Mouse (Mus musculus) embryonic fibroblast, embryonic 13.5 days (primary cell): Measurements from ENCODE around the gene Dnajb5. TPM values are rescaled to one million over a fixed set of nuclear protein-coding genes. Genes with fewer than 3 reads are reported as not detected.

Experiments used
- H3K27ac ChIP-seq: 2 replicates; pipeline ENCODE4 v1.5.1; 2012; ENCODE audit warnings: low read length, control low read depth, inconsistent platforms; ENCODE audit not compliant: insufficient read depth
- H3K4me1 ChIP-seq: 2 replicates; pipeline ENCODE4 v1.6.1; 2011; ENCODE audit warnings: low read length; ENCODE audit not compliant: control insufficient read depth, insufficient read depth
- H3K4me3 ChIP-seq: 2 replicates; pipeline ENCODE4 v1.5.1; 2011; ENCODE audit warnings: mild to moderate bottlenecking, control low read depth, low read length; ENCODE audit not compliant: insufficient read depth
- CTCF ChIP-seq: IDR thresholded peaks from 2 replicates; pipeline ENCODE4 v1.5.1; 2011; ENCODE audit warnings: mild to moderate bottlenecking, control low read depth, low read length, moderate library complexity, borderline replicate concordance; ENCODE audit not compliant: insufficient read depth
- POLR2A ChIP-seq: IDR thresholded peaks from 2 replicates; pipeline ENCODE4 v1.6.1; 2011; ENCODE audit warnings: low read depth, mild to moderate bottlenecking, control low read depth, low read length, moderate library complexity
- polyA plus RNA-seq: library from polyadenylated mRNA; stranded (reverse); fragments of >200 nt; gene quantifications from 2 replicates; pipeline ENCODE4 v1.2.4, GENCODE M21; 2011; ENCODE audit warnings: low read depth; ENCODE audit not compliant: missing spikeins, insufficient read length

Gene Dnajb5
- polyA plus RNA-seq, 1 experiment: 31.3 TPM

- TF ChIP-seq POLR2A: 0 out of 2 replicates have a peak, but pooled peaks have one; percentile 8
- TF ChIP-seq CTCF: no peak
- peaks cover 19% of the 10 kb centered on the region for H3K4me1 ChIP-seq
- peak overlapping the region; percentile 43; the same call in 1 of the 2 replicates for H3K27ac ChIP-seq
- H3K4me3 ChIP-seq: peak overlapping the region; percentile 49
These were observed 1.9 kb downstream of the Dnajb5 start for GRCm38 (mm10) chr4:42951206-42952195.

- Histone ChIP-seq H3K4me3 (no peak overlapping the region), H3K27ac (peak overlapping the region; percentile 43), H3K4me1 (peaks cover 19% of the 10 kb centered on the region)
- TF ChIP-seq CTCF (no peak), POLR2A (no peak)
These were observed 2.9 kb downstream of the Dnajb5 start for GRCm38 (mm10) chr4:42952563-42952962.

GRCm38 (mm10) chr4:42953435-42954094, 4.0 kb downstream of the Dnajb5 start:
- TF ChIP-seq CTCF: no peak
- Histone ChIP-seq H3K4me1 (peaks cover 19% of the 10 kb centered on the region), H3K4me3 (no peak overlapping the region), H3K27ac (peak overlapping the region; percentile 69)

GRCm38 (mm10) chr4:42954297-42954696, 4.7 kb downstream of the Dnajb5 start:
- Histone ChIP-seq H3K27ac (no peak overlapping the region), H3K4me3 (no peak overlapping the region), H3K4me1 (peaks cover 17% of the 10 kb centered on the region)
- TF ChIP-seq POLR2A: no peak
- peak; percentile 78; the same call in 1 of the 2 replicates for TF ChIP-seq CTCF

- no peak overlapping the region for H3K27ac ChIP-seq
- no peak for TF ChIP-seq CTCF
- TF ChIP-seq POLR2A: no peak
- peaks cover 17% of the 10 kb centered on the region for H3K4me1 ChIP-seq
- H3K4me3 ChIP-seq: no peak overlapping the region
These were observed 5.6 kb downstream of the Dnajb5 start for GRCm38 (mm10) chr4:42955200-42955599.

GRCm38 (mm10) chr4:42956581-42956980, 7.0 kb downstream of the Dnajb5 start:
- H3K4me1 ChIP-seq: peaks cover 11% of the 10 kb centered on the region
- H3K4me3 ChIP-seq: no peak overlapping the region
- TF ChIP-seq POLR2A: no peak
- TF ChIP-seq CTCF: no peak
- no peak overlapping the region for H3K27ac ChIP-seq

- TF ChIP-seq CTCF (no peak), POLR2A (no peak)
- Histone ChIP-seq H3K4me1 (peaks cover 5% of the 10 kb centered on the region; the same call in 1 of the 2 replicates), H3K4me3 (no peak overlapping the region), H3K27ac (no peak overlapping the region)
These were observed 7.7 kb downstream of the Dnajb5 start for GRCm38 (mm10) chr4:42957306-42957705.

- TF ChIP-seq CTCF: no peak
- Histone ChIP-seq H3K27ac (no peak overlapping the region), H3K4me3 (no peak overlapping the region), H3K4me1 (peaks cover 4% of the 10 kb centered on the region; the same call in 1 of the 2 replicates)
These were observed 8.4 kb downstream of the Dnajb5 start for GRCm38 (mm10) chr4:42957979-42958378.

GRCm38 (mm10) chr4:42958942-42959341, 9.3 kb downstream of the Dnajb5 start:
- Histone ChIP-seq H3K27ac (no peak overlapping the region), H3K4me3 (no peak overlapping the region), H3K4me1 (peaks cover under 1% of the 10 kb centered on the region; the same call in 1 of the 2 replicates)
- TF ChIP-seq POLR2A: no peak
- no peak for TF ChIP-seq CTCF

GRCm38 (mm10) chr4:42959382-42959781, 9.8 kb downstream of the Dnajb5 start:
- Histone ChIP-seq H3K27ac (no peak overlapping the region), H3K4me1 (no peaks in the 10 kb centered on the region), H3K4me3 (no peak overlapping the region)
- TF ChIP-seq CTCF (no peak), POLR2A (0 out of 2 replicates have a peak, but pooled peaks have one; percentile 26)
